Mouse (Mus musculus) kidney, postnatal 36 days (tissue): ENCODE data around the gene Slc7a11.
"Not testable (repeated sequence)": the region's sequence is repeated elsewhere in the genome, so short reads cannot be mapped to it uniquely, and the experiment has no call there.

ENCODE experiments used
- DNase-seq, 2 experiments: peaks; one replicate each; pipeline ENCODE4 v3.0.0; 2021 to 2022; ENCODE audit warnings: mixed read lengths in 2 of 2

Slc7a11 gene

DNA sequence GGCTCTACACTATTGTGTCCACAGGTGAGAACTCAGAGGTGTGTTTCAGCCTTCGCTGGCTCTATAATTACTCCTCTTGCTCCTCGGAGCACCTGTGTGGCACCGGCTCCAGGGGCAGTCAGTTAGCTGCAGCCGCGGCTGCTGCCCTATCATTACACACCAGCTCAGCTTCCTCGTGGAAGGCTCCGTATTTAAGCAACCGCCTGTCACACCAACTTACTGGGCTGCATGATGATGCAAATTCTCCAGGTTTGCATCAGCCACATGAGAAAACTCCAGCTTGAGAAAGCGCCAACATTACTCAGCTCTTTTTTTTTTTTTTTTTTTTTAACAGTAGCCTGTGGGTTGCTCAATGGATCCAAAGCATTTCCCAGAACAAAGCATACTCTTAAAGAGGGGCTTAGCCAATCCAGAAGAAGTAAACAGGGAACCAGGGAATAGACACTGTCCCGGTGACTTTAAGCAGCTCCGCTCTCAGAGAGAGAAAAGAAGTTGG is at the start of gene Slc7a11:
TSS of gene Slc7a11 (minus strand) at position 194 of the 496 bp plus-strand sequence.
- peak; percentile 11 to 14 for DNase-seq

DNA sequence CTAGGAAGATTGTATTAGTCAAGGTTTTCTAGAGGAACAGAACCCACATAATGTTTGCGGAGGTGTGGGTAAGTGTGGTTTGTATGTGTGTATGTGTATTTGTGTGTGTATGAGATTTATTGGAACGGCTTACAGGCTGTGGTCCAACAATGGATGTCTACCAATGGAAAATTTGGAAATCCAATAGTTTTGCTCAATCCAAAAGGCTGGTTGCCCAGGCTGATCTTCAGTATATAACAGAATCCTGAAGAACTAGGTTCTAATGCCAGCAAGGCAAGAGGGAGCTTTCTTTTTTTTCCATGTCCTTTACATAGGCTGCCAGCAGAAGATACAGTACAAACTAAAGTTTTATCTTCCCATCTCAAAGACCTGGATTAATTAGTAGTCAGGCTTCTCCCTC is 48.3 kb upstream of the Slc7a11 start:
- DNase-seq = no peak

DNA sequence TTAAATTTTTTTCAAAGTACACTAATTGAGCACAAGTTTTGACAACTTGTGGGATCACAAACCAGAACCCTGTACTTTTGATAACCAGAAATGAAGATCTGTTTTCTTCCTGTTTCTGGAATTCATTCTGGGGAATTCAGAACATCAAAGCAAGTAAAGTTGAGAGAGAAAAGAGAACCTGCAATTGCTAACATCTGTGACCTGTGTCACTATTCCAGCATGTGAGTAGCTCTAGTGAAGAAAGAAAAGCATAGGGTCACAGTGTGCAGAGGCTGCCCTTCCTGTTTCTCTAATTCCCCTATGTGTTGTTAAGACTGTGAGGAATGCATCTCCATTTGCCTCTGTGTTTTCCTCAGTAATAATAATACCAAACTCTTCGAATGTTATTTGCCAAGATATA is 40.7 kb upstream of the Slc7a11 start:
- no peak for DNase-seq

DNA sequence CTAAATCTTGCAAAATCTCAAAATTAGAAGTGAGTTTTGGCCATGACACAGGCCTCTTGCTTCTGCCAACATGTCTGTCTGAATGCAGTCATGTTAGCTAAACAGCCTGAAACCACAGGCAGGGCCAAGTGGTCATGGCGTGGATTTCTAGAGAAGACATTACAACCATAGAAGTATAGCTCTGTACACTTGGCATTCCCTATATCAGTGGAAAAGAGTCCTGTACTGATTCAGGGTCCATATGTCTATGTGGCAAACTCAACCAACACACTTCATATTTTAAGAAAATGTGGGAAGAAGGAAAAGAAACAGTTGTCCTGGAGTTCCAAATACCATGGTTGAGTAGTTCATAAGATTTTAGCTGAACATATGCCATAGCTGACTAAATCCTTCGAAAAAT is 18.8 kb upstream of the Slc7a11 start:
- no peak for DNase-seq

DNA sequence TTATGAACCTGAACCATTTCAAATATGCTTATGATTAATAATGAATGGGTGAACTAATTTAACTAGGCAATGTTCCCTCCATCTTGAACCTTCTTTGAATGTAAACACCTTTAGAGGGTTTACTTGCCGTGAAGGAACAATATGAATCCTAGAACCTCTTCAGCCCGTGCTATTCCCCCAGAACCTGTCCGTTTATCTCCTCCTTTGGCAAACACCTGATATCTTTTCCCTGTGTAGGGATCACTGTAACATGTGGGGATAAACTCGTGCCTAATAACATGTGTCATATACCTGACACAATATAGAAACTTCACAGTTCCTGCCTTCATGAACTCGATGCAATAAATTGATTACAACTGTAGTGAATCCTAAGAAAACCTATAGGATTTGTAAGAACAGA is 13.7 kb upstream of the Slc7a11 start:
- no peak for DNase-seq

DNA sequence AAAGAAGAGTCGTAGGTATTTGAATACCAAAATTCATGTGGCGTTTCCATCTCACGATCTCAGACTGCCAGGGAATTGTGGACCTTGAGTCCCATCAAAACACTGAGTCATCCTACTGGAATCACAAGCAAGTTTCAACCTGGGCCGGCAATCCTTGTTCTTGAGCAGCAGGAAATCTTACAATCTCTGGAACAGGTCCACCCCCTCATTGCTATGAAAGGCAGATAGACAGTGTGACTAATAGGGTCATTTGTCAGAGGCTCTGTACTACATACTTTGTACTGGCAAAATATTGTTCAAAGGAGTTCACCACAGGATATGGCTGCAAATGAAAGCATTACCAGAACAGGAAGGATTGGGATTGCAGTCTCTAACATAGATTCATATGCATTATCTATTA is 13.2 kb upstream of the Slc7a11 start:
- DNase-seq = no peak

DNA sequence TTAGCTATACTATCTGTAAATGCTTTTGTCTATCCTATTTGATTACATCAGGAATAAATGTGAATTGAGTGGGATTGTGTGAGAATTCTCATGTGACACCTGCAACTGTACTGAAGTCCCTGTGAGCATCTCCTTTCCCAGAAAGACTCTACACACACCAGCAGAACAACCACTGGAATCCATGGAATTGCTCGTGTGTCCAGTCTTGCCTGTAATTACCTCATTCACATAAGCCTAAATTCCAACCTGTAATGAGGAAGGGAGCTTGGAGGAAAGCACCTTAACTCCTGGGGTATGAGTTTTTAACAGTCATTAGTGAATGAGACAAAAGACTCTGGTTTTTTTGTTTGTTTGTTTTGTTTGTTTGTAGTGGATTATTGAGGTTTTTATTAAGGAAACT is 12.6 kb upstream of the Slc7a11 start:
- DNase-seq = no peak

DNA sequence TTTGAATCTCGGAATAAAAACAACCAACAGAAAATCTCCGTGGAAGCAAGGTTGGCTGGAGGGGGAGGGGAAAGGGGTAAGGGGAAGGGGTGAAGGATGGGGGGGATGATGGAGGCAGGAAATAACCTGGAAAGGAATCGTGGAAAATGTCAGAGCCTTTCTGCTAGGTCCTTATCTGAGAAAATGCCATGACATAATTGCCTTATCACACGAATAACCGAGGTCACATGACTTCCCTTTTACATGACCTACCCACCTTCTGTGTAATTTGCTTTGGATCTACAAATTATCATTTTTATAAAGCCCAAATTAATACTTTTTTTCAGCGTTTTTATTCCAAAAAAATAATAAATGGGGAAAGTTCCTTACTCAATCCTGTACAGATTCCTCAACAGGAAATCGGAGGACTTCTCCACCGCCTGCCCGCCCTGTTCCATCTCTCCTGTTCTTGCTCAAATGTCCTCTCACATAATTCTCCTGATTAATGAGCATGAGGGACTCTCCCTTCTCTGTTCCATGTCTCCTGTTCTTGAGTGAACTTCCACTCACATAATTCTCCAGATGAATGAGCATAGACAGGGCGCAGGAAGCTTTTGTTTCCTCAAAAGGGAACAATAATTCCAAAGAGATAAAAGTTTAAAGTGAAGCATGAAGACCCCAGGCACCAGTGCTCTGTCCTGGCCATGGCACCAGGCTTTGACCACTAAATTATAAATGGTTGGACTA is 1.8 kb upstream of the Slc7a11 start:
- no peak for DNase-seq

DNA sequence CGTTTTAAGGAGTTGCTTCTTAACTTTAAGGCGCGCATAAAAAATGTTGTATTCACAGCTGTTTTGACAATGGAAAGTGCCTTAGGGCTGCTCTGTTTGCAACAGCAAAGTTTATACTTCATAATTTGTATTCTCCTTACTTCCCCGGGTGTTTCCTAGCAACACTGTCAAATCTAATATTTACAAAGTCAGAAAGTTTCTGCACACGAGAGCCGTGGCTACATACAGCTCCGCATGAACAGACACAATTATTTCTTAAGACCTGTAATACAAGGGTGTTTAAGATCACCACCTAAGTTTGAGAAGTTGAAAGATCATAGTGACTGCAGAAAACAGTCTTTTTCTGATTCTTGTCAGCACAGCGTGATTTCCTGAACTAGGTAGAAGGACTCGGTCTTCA is 528 bp upstream of the Slc7a11 start:
- no peak for DNase-seq

DNA sequence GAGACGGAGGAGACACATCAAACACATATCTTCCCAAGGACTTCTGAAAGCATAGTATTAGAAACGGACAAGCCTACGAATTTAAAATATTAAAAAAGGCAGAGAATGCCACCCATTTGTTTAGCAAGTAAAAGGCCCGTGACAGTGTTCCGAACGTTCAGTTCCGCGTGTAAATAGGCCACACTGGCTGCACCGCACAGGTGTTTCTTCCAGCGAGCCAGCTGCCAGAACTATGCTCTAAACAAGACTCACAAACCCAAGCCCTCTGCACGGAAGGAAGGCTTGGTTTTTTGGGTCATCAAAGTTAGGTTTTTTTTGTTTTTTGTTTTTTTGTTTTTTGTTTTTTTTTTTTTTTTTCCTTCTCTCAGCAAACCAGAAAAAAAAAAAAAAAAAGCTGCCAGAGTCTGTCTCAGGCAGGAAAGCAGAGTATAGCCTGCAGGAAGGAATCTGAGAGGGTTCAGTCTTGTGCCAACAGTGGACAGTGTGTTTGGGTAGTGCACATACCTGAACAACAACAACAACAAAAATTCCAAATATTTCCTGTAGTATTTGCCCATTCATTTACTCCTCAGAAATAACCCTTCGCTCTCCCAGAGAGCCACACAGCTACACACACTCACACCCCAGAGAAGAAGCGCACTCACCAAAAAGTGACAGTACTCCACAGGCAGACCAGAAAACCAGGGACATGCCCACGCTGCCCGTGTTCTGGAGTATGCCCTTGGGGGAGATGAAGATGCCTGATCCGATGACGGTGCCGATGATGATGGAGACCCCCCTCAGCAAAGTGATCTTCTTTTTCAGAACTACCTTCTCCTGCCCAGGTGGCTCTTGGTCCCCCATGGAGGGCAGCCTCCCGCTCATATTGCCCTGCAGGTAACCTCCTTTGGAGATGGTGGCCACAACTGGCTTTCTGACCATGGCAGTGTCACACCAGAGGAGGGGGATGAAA is 797 bp downstream of the Slc7a11 start:
- DNase-seq = no peak

GRCm38 (mm10) chr3:50441330-50441729 is 2.1 kb downstream of the Slc7a11 start:
- DNase-seq = no peak

GRCm38 (mm10) chr3:50440409-50440808 is 3.0 kb downstream of the Slc7a11 start:
- DNase-seq = no peak

DNA sequence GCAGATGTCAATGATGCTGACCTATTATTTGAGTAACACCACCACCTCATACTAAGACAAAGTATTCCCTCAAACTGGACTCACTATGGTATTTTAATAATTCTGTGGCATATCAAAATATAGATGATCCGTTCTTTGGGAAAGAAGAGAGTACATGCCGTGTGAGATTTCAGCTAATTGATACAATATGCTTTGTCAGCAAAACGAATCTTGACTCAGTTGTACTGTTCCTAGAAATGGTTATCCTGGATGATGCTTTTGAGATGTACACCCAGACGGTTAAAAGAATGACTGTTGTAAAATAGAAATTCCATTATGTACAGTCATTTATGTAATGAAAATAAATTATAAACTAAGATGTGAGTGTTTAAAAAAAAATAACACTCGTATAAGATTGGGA is 4.0 kb downstream of the Slc7a11 start:
- no peak for DNase-seq

DNA sequence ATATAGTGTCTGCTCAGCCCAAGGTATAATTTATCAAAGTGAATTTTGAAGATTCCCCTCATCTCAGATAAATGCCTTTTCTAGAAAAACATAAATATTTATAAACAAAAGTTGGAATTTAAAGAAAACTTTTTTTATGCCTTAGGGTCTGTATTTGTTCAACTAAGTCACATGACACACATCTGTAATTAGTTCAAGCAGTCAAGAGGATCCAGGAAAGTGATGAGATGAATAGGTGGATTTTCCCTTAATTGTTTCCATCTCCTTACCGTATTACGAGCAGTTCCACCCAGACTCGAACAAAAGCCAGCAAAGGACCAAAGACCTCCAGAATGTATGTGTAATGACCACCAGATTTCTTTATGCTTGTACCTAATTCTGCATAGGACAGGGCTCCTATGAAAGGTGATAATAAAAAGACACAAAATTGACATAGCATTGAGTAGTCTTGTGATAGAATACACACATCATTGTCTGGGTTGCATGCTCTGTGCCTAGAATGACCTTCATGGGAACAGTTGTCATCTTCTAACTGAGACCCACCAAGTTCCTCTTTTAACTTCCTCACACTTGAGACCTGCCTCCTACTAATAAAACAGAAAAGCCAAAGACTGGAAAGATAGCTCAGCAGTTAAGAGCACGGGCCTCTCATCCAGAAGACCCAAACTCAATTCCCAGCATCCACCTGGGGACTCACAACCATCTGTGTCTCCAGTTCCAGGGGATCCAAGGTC is 4.7 kb downstream of the Slc7a11 start:
- no peak for DNase-seq

GRCm38 (mm10) chr3:50438081-50438480 is 5.3 kb downstream of the Slc7a11 start:
- not testable (repeated sequence) for DNase-seq

GRCm38 (mm10) chr3:50436409-50436808 is 7.0 kb downstream of the Slc7a11 start:
- DNase-seq = not testable (repeated sequence)

DNA sequence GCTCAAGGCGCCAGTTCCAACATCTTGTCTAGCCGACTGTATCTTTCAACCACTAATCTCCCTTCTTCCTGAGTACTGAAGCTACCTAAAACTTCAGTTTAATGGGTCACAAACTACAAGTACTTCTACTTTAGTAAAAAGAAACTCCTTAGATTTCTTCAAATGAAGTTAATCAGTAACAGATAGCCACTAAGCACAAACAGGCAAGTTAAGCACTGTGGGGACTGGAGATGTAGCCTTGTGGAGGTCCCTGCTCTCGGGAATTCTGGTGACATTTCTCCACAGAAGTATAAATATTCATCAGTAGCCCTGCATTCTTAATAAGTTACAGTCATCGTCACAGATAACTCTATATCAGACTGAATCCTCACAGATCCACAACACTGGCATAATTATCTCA is 9.6 kb downstream of the Slc7a11 start:
- DNase-seq = no peak

GRCm38 (mm10) chr3:50430811-50431210 is 12.6 kb downstream of the Slc7a11 start:
- DNase-seq = no peak

DNA sequence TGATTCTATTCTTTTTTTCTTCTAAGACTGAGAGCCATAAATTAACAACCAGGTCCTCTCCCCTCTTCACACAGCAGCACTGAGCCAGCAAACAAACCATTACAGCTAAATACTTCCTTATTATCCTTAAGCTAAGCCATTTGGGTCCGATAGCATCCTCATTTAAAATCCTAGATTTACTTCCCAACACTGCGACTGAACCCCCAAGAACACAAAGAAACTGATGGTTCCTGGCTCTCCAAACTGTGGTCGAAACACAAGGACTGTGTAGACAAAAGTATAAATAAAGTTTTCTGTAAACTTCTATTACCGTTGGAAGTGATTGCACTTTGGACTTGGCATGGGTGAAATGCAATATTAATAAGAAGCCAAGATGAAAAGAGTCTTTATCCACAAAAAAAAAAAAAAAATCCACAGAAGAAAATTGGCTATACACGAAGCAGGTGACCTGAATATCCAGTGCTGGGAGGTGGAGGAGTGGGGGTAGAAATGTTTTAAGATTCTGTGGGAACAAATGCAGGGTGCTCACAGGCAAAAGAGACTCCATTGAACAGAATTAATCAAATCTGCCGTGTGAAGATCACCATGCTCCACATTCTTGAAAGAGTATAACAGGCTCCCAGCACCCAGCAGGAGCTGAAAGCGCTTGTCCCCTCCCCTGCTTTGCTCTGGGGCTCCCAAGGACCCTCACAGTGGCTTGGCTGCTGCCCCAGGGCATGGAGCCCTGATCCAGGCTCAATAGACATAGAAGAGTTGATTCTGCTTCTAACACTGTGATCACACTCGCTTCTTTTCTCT is 21.7 kb downstream of the Slc7a11 start:
- DNase-seq = no peak

- DNase-seq = no peak
Measured at GRCm38 (mm10) chr3:50419161-50419560, 24.3 kb downstream of the Slc7a11 start.

- DNase-seq = no peak
Measured at GRCm38 (mm10) chr3:50406771-50407170, 36.6 kb downstream of the Slc7a11 start.

DNA sequence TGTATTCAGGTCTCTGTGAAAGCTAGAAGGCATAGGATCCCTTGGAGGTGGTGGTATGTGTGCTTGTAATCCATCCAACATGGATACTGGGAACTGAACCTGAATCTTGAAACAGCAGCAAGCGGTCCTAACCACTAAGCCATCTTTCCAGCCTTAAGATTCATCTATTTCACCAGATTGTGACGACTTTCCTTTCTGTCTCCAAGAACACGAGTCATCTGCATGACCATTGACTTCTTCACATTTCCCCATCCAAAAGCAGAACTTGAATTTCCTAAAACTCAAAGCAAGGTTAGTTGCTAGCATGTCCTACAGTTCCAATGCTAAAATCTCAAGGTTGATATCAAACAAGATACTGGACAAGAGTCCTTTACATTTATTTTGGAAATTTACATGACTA is 37.5 kb downstream of the Slc7a11 start:
- DNase-seq = no peak
